Comparison of ENCODE assay signal across 27 mouse cellular contexts in genomic region chr17:88260826-88261225, GRCm38 (mm10).
A peak's percentile ranks its signal among the peaks of the same experiment; 100 is the strongest.
DNase-seq lines count a peak whose midpoint lies in the region; ATAC-seq and TF ChIP-seq lines count a peak whose summit lies in the region.
"Had no signal": no experiment of that assay in that cellular context is flagged by ENCODE, and none has a peak within 500 bp of the region (broad histone marks: within the 10 kb centered on the region; RNA-seq: fewer than 3 reads in every experiment).

No protein-coding gene starts in this region.

- no peaks in the 10 kb centered on the region for H3K27me3 ChIP-seq in lung, embryonic 14.5 days (ENCODE audit: insufficient read depth, low read length)
- H3K27me3 ChIP-seq in hindbrain, embryonic 13.5 days = no peaks in the 10 kb centered on the region
- no peaks in the 10 kb centered on the region for H3K27me3 ChIP-seq in cerebellum, adult 2 months (ENCODE audit: control insufficient read depth, insufficient read depth, low read length)
- H3K27me3 ChIP-seq: heart, embryonic 12.5 days; heart, embryonic 15.5 days; Patski had no signal

- TF ChIP-seq CTCF in lung, embryonic 14.5 days (IDR thresholded peaks at IDR 0.05; ENCODE audit: low read depth) = no peak
- no peak for TF ChIP-seq CTCF in cerebellum, adult 2 months (IDR thresholded peaks at IDR 0.05; ENCODE audit: borderline replicate concordance, insufficient read depth, low read depth, low read length)

- no peaks in the 10 kb centered on the region for H3K9me3 ChIP-seq in lung, embryonic 14.5 days (ENCODE audit: low read depth, low read length)
- H3K9me3 ChIP-seq in hindbrain, embryonic 13.5 days = no peaks in the 10 kb centered on the region
- H3K9me3 ChIP-seq: heart, embryonic 12.5 days; heart, embryonic 15.5 days; hindbrain, embryonic 10.5 days had no signal

- no peak overlapping the region for H3K9ac ChIP-seq in lung, embryonic 14.5 days
- H3K9ac ChIP-seq in hindbrain, embryonic 13.5 days = no peak overlapping the region
- H3K9ac ChIP-seq: forebrain, postnatal 0 days; heart, embryonic 12.5 days; heart, embryonic 15.5 days; hindbrain, embryonic 14.5 days had no signal

- no peak overlapping the region for H3K27ac ChIP-seq in lung, embryonic 14.5 days (ENCODE audit: low read depth)
- no peak overlapping the region for H3K27ac ChIP-seq in hindbrain, embryonic 13.5 days
- no peak overlapping the region for H3K27ac ChIP-seq in cerebellum, adult 2 months (ENCODE audit: insufficient read depth, low read length)
- H3K27ac ChIP-seq: heart, embryonic 15.5 days; hindbrain, embryonic 10.5 days; hindbrain, embryonic 14.5 days; hindbrain, postnatal 0 days had no signal

- 42% methylated on average over 6 of the region's 6 CpGs for WGBS in lung, embryonic 14.5 days
- 42% methylated on average over 6 of the region's 6 CpGs for WGBS in hindbrain, embryonic 13.5 days
- WGBS in cerebellum, adult 2 months = 77% methylated on average over 6 of the region's 6 CpGs

- H3K4me3 ChIP-seq in lung, embryonic 14.5 days (ENCODE audit: low read depth, low read length) = no peak overlapping the region
- H3K4me3 ChIP-seq in hindbrain, embryonic 13.5 days = no peak overlapping the region
- H3K4me3 ChIP-seq in cerebellum, adult 2 months (replicated peaks; ENCODE audit: insufficient read depth, low read depth, low read length) = no peak overlapping the region
- H3K4me3 ChIP-seq: heart, embryonic 12.5 days; heart, embryonic 15.5 days; hindbrain, embryonic 10.5 days had no signal

- ATAC-seq in lung, embryonic 14.5 days (ENCODE audit: insufficient read depth) = no peak
- no peak for ATAC-seq in hindbrain, embryonic 13.5 days (ENCODE audit: low FRiP score)
- ATAC-seq: activated CD4-positive, CD25-positive, alpha-beta regulatory T cell, adult 4 months; CD4-positive, CD25-positive, alpha-beta regulatory T cell, adult 4 months; forebrain, embryonic 14.5 days; forebrain, postnatal 0 days; hindbrain, postnatal 0 days; inflammation-experienced regulatory T-cells, adult 6 months; intestine, embryonic 16.5 days; Patski had no signal

- peaks cover 8% of the 10 kb centered on the region; the same call in 1 of the 2 replicates for H3K4me1 ChIP-seq in lung, embryonic 14.5 days (ENCODE audit: insufficient read depth)
- H3K4me1 ChIP-seq in hindbrain, embryonic 13.5 days (replicated peaks) = peaks cover 12% of the 10 kb centered on the region
- H3K4me1 ChIP-seq in cerebellum, adult 2 months (ENCODE audit: control insufficient read depth, insufficient read depth, low read length) = peaks cover 10% of the 10 kb centered on the region

- H3K4me2 ChIP-seq in lung, embryonic 14.5 days = no peak overlapping the region
- H3K4me2 ChIP-seq in hindbrain, embryonic 13.5 days = no peak overlapping the region
- H3K4me2 ChIP-seq: heart, embryonic 12.5 days; heart, embryonic 15.5 days; hindbrain, embryonic 14.5 days had no signal

- no peak for TF ChIP-seq POLR2A in cerebellum, adult 2 months (IDR thresholded peaks at IDR 0.05; ENCODE audit: borderline replicate concordance, insufficient read depth, low read length)

- DNase-seq in heart, adult 11 months = peak; percentile 74
- DNase-seq in heart, adult 18-20 months = no peak
- DNase-seq in lung, embryonic 14.5 days = peak; percentile 13
- no peak for DNase-seq in lung, postnatal 25 days (ENCODE audit: low spot score)
- peak; percentile 90 for DNase-seq in R1 (ENCODE audit: low read depth, low spot score)
- no peak for DNase-seq in cerebellum, adult 2 months
- DNase-seq: adrenal gland, adult 8-10 months; adrenal gland, postnatal 25 days; cerebellum, adult 11-12 months; cerebellum, adult 9-10 months; forebrain, postnatal 0 days; gastrocnemius, postnatal 10 days; gastrocnemius, postnatal 36 days; heart, postnatal 10 days; heart, postnatal 36 days had no signal

- H3K36me3 ChIP-seq in lung, embryonic 14.5 days (ENCODE audit: insufficient read depth) = no peaks in the 10 kb centered on the region
- H3K36me3 ChIP-seq in hindbrain, embryonic 13.5 days = no peaks in the 10 kb centered on the region
- H3K36me3 ChIP-seq: heart, embryonic 12.5 days; heart, embryonic 15.5 days; hindbrain, embryonic 10.5 days had no signal

Comparison
In these comparisons a context has a peak if more than half of its experiments do, and no peak if none do; other contexts are left out.
1. DNase-seq: peak in heart, adult 11 months (single experiment), lung, embryonic 14.5 days (single experiment) and R1 (single experiment); none in heart, adult 18-20 months (0 of 2), lung, postnatal 25 days (single experiment) and cerebellum, adult 2 months (0 of 2).